18 mouse cellular contexts compared by ENCODE assay signal in genomic region chr17:75366332-75366731, GRCm38 (mm10).
"Had no signal": no experiment of that assay in that cellular context is flagged by ENCODE, and none has a peak within 500 bp of the region (broad histone marks: within the 10 kb centered on the region; RNA-seq: fewer than 3 reads in every experiment).

No protein-coding gene starts in this region.

- H3K9me3 ChIP-seq: midbrain, embryonic 10.5 days; midbrain, embryonic 12.5 days; neural tube, embryonic 13.5 days; neural tube, embryonic 15.5 days had no signal

- H3K27me3 ChIP-seq: midbrain, embryonic 12.5 days; neural tube, embryonic 13.5 days; neural tube, embryonic 15.5 days had no signal

- DNase-seq: lung, embryonic 14.5 days; lung, postnatal 10 days; lung, postnatal 4 days; midbrain, embryonic 14.5 days; retina, postnatal 1 day; right cerebral cortex, adult 18-20 months; right cerebral cortex, postnatal 25 days; right cerebral cortex, postnatal 4 days; spleen, adult 18-20 months; thymus, adult 18-20 months; thymus, postnatal 14 days; thymus, postnatal 36 days had no signal

- H3K4me2 ChIP-seq: lung, embryonic 14.5 days; midbrain, embryonic 12.5 days; neural tube, embryonic 13.5 days; neural tube, embryonic 15.5 days had no signal

- H3K4me1 ChIP-seq: midbrain, embryonic 10.5 days; midbrain, embryonic 12.5 days; neural tube, embryonic 13.5 days; neural tube, embryonic 15.5 days had no signal

- H3K36me3 ChIP-seq: midbrain, embryonic 12.5 days; neural tube, embryonic 15.5 days had no signal

- H3K4me3 ChIP-seq: midbrain, embryonic 10.5 days; midbrain, embryonic 12.5 days; myocyte; neural tube, embryonic 13.5 days; neural tube, embryonic 15.5 days had no signal

- H3K9ac ChIP-seq: lung, embryonic 14.5 days; midbrain, embryonic 12.5 days; neural tube, embryonic 13.5 days; neural tube, embryonic 15.5 days had no signal

- H3K27ac ChIP-seq: midbrain, embryonic 10.5 days; midbrain, embryonic 12.5 days; neural tube, embryonic 13.5 days; neural tube, embryonic 15.5 days had no signal

- ATAC-seq: midbrain, embryonic 16.5 days had no signal
